Mouse (Mus musculus): Measurements from ENCODE around the gene Pygo1.

GRCm38 (mm10) chr9:72880225-72880960 is 45.1 kb upstream of the Pygo1 start:
- TF ChIP-seq POLR2AphosphoS2 (IDR thresholded peaks at IDR 0.05; ENCODE audit: insufficient read length, low read depth) (no peak), TCF3 (IDR thresholded peaks at IDR 0.05; ENCODE audit: insufficient read length, low read depth) (no peak), POLR2A (IDR thresholded peaks at IDR 0.05; ENCODE audit: insufficient read length, low read depth) (no peak), MAX (IDR thresholded peaks at IDR 0.05; ENCODE audit: low read depth) (no peak), USF1 (IDR thresholded peaks at IDR 0.05; ENCODE audit: low read depth) (no peak), MYOG (IDR thresholded peaks at IDR 0.05; ENCODE audit: control insufficient read depth in 1 of 3, insufficient read depth in 1 of 3, insufficient read length in 2 of 3, low read depth in 2 of 3) (no peak), SRF (IDR thresholded peaks at IDR 0.05; ENCODE audit: control insufficient read depth, insufficient read length, low read depth) (no peak), E2F4 (IDR thresholded peaks at IDR 0.05; ENCODE audit: insufficient read depth) (no peak), CEBPB (IDR thresholded peaks at IDR 0.05; ENCODE audit: insufficient read depth, poor library complexity, severe bottlenecking) (no peak)

Data from myocyte (in vitro differentiated cells).